Mouse (Mus musculus) cerebellum, adult 2 months (tissue): ENCODE results near the gene Kl. TPM values are rescaled to one million over a fixed set of nuclear protein-coding genes. Genes with fewer than 3 reads are reported as not detected.

Experiments
- DNase-seq, 2 experiments: peaks; one replicate each; pipeline ENCODE4 v3.0.0; 2021
- H3K27ac ChIP-seq: fragments of 200-500 bp; 2 replicates; pipeline ENCODE4 v1.5.1; 2012; ENCODE audit warnings: low read length, control low read depth, inconsistent platforms; ENCODE audit not compliant: insufficient read depth
- H3K27me3 ChIP-seq: fragments of 200-500 bp; 2 replicates; pipeline ENCODE4 v1.6.1; 2012; ENCODE audit warnings: inconsistent platforms, mild to moderate bottlenecking, low read length, moderate library complexity; ENCODE audit not compliant: control insufficient read depth, insufficient read depth
- H3K4me1 ChIP-seq: fragments of 200-500 bp; 2 replicates; pipeline ENCODE4 v1.6.1; 2011; ENCODE audit warnings: low read length; ENCODE audit not compliant: control insufficient read depth, insufficient read depth
- H3K4me3 ChIP-seq: fragments of 200-500 bp; replicated peaks from 2 replicates; pipeline ENCODE3; 2011; ENCODE audit warnings: mild to moderate bottlenecking, low read depth, low read length, control low read depth; ENCODE audit not compliant: insufficient read depth
- CTCF ChIP-seq: fragments of 200-500 bp; IDR thresholded peaks from 2 replicates; pipeline ENCODE4 v1.5.1; 2011; ENCODE audit warnings: low read depth, mild to moderate bottlenecking, control low read depth, low read length, moderate library complexity, borderline replicate concordance; ENCODE audit not compliant: insufficient read depth
- POLR2A ChIP-seq: fragments of 200-500 bp; IDR thresholded peaks from 2 replicates; pipeline ENCODE4 v1.6.1; 2011; ENCODE audit warnings: low read length, control low read depth, borderline replicate concordance; ENCODE audit not compliant: insufficient read depth
- WGBS: fragments of 180-500 bp; shearing (Covaris S2); methylation state at CpG from one replicate; pipeline ENCODE4 v1.1.7; 2018; 5-methylcytosine and 5-hydroxymethylcytosine counted together
- polyA plus RNA-seq: library from polyadenylated mRNA; depleted of rRNA; stranded (reverse); fragments of >200 nt; gene quantifications from 2 replicates; pipeline ENCODE4 v1.2.3, GENCODE M21; 2012

The Kl gene
- polyA plus RNA-seq, 1 experiment = 3.6 TPM

DNA sequence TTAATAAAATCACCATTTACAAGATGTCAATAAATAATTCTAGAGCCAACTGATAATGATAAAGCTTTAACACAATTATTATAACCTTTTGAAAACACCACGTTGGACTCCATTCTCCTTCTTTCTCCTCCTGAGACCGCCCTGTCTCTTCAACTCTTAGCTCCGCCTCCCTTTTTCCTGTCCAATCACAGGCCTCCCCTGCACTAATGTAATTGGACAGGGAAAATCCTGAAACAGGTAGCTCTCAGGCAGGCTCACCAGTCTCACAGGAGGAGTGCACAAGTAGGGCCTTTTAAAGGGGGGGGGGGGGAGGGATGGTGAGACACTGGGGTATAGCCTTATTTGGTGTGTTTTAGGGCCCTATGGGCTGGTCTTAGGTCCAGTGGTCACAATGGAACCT, 3.3 kb upstream of the Kl start:
- 85% methylated on average over 3 of the region's 3 CpGs for WGBS
- no peak for TF ChIP-seq CTCF
- no peak for TF ChIP-seq POLR2A
- Histone ChIP-seq H3K4me3 (no peak overlapping the region), H3K27me3 (peaks cover 1% of the 10 kb centered on the region; the same call in 1 of the 2 replicates), H3K27ac (no peak overlapping the region), H3K4me1 (no peaks in the 10 kb centered on the region)
- DNase-seq = no peak

DNA sequence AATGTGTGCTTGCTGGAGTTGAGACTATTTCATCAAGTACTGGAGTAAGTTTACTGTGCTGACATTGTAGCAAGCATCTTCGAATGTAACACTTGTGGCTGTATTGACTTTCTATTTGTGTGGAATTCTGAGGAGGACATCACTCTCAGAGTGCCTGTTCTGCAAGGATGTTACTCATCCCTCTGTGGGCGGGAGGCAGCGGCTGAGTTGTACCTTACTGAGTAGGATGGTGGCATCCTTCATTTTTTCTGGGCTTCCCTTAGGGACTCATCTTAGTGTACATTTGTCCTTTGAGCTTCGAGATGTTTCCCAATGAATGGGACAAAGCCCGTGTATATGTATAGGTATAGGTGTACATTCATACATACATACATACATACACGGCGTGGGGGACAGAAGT, 1.1 kb upstream of the Kl start:
- DNase-seq = no peak
- WGBS = 93% methylated on average over 7 of the region's 7 CpGs

DNA sequence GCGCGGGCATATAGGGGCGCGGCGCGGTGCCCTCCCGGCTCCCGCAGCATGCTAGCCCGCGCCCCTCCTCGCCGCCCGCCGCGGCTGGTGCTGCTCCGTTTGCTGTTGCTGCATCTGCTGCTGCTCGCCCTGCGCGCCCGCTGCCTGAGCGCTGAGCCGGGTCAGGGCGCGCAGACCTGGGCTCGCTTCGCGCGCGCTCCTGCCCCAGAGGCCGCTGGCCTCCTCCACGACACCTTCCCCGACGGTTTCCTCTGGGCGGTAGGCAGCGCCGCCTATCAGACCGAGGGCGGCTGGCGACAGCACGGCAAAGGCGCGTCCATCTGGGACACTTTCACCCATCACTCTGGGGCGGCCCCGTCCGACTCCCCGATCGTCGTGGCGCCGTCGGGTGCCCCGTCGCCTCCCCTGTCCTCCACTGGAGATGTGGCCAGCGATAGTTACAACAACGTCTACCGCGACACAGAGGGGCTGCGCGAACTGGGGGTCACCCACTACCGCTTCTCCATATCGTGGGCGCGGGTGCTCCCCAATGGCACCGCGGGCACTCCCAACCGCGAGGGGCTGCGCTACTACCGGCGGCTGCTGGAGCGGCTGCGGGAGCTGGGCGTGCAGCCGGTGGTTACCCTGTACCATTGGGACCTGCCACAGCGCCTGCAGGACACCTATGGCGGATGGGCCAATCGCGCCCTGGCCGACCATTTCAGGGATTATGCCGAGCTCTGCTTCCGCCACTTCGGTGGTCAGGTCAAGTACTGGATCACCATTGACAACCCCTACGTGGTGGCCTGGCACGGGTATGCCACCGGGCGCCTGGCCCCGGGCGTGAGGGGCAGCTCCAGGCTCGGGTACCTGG, 488 bp downstream of the Kl start:
- Histone ChIP-seq H3K4me1 (no peaks in the 10 kb centered on the region), H3K27me3 (peaks cover 1% of the 10 kb centered on the region; the same call in 1 of the 2 replicates), H3K27ac (no peak overlapping the region), H3K4me3 (no peak overlapping the region)
- DNase-seq = no peak
- WGBS = 2% methylated on average over 84 of the region's 89 CpGs
- TF ChIP-seq POLR2A (no peak), CTCF (no peak)

More for the DNA sequence above, 1.1 kb upstream of the Kl start:
- TF ChIP-seq POLR2A (no peak), CTCF (no peak)
- Histone ChIP-seq H3K4me3 (no peak overlapping the region), H3K27me3 (peaks cover 1% of the 10 kb centered on the region; the same call in 1 of the 2 replicates), H3K27ac (no peak overlapping the region), H3K4me1 (no peaks in the 10 kb centered on the region)

DNA sequence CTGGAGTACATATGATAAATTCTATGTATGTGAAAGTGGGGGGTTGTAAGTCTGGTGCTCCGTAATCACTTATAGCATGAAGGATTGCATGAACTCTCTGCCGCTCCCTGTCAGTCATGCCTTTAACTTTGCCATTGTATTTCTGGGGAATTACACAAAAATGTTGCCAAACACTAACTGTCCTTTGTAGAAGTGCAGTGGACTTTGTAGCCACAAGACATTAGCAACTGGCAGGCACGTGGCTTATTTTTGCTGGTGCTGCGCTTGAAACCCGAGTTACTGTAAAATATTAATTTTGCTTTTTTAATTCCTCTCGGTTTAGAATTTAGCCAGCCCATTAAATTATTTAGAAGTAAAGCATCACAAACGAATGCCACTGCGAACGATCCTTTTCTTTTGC, 2.4 kb downstream of the Kl start:
- no peak overlapping the region for H3K4me3 ChIP-seq
- 75% methylated on average over 9 of the region's 9 CpGs for WGBS
- TF ChIP-seq CTCF (no peak), POLR2A (no peak)
- H3K27ac ChIP-seq = no peak overlapping the region
- DNase-seq = no peak
- H3K4me1 ChIP-seq = no peaks in the 10 kb centered on the region
- H3K27me3 ChIP-seq = peaks cover 1% of the 10 kb centered on the region; the same call in 1 of the 2 replicates

DNA sequence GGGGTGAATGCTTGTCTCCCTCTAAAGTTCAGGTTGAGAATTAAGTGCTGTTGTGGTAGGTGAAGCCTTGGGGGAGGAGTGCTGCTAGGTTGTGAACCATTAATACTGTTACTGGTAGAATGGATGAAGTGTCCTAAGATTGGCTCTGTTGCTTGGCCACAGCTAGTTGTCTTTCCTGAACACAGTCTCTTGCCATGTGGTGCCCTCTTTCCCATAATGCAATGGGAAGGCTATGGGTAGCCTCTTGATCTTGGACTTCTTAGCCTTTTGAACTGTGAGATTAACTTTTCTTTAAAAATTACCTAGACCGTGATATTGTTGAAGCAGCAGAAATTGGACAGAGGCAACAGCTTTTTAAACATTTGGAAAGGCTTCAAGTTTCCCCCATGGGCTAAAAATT, 7.5 kb downstream of the Kl start:
- DNase-seq = no peak
- 96% methylated on average over 1 of the region's 1 CpGs for WGBS
- H3K27me3 ChIP-seq = no peaks in the 10 kb centered on the region
- TF ChIP-seq CTCF (no peak), POLR2A (no peak)
- H3K4me1 ChIP-seq = no peaks in the 10 kb centered on the region
- H3K4me3 ChIP-seq = no peak overlapping the region
- no peak overlapping the region for H3K27ac ChIP-seq

DNA sequence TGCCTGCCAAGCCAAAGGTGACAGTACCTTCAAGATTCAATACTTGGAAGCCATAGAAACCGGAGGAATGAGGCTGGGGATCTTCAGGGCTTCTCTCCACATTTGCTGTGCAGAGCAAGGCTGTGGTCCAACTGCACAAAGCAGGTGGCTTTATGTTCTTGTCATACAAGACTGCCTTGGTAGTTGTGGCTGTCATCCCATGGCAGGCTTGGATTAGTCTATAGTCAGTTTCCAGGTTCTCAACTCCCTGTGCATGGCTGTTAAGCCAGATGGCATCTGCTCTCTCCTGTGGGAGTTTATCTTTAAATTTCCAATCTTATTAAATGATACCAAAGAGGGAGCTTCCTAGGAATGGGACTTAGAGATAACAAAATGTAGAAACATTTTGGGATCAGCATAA, 9.2 kb downstream of the Kl start:
- Histone ChIP-seq H3K27ac (no peak overlapping the region), H3K27me3 (no peaks in the 10 kb centered on the region), H3K4me1 (no peaks in the 10 kb centered on the region), H3K4me3 (no peak overlapping the region)
- 41% methylated on average over 1 of the region's 1 CpGs for WGBS
- TF ChIP-seq POLR2A = no peak
- TF ChIP-seq CTCF = no peak
- no peak for DNase-seq

DNA sequence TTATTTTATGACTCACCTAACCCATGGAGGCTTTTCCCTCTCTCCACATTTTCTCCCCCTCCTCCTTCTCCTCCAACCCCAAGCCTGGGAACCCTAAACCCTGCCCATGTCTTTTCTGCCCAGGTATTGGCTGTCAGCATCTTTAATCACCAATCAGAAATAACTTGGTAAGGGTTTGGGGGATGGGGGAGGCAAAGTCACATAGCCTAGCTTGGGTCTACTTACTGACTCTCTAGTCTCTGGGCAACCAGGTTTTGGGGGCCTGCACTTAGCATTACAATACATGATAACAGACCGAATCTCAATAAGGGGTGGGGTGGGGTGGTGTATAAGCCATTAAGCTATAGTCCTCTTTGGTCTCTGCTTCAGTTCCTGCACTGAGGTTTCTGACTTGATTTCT, 10.3 kb downstream of the Kl start:
- Histone ChIP-seq H3K27me3 (no peaks in the 10 kb centered on the region), H3K4me1 (no peaks in the 10 kb centered on the region), H3K4me3 (no peak overlapping the region), H3K27ac (no peak overlapping the region)
- WGBS = 81% methylated on average over 1 of the region's 1 CpGs
- no peak for DNase-seq
- TF ChIP-seq POLR2A (no peak), CTCF (no peak)

DNA sequence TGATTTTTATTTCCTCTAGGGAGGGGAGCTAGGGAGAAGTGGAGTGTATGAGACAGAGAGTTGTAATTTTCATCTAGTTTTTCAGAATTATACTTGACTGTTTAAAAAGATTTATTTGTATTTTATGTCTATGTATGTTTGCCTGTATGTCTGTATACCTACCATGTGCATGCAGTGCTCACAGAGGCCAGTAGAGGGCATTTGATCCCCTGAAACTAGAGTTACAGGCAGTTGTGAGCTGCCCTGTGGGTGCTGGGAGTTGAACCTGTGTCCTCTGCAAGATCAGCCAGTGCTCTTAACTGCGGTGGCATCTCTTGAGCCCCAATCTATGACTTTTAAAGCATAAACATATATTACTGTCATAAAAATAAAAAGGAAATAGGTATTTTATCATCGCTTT, 15.5 kb downstream of the Kl start:
- Histone ChIP-seq H3K4me3 (no peak overlapping the region), H3K27ac (no peak overlapping the region), H3K27me3 (no peaks in the 10 kb centered on the region), H3K4me1 (no peaks in the 10 kb centered on the region)
- TF ChIP-seq POLR2A (no peak), CTCF (no peak)
- WGBS = 97% methylated on average over 2 of the region's 2 CpGs
- DNase-seq = no peak
